Mouse (Mus musculus): ENCODE data around the gene Zfp64. TPM values are rescaled to one million over a fixed set of nuclear protein-coding genes. Genes with fewer than 3 reads are reported as not detected.
A peak's percentile ranks its signal among the peaks of the same experiment; 100 is the strongest.

Zfp64 gene
- polyA plus RNA-seq, 1 experiment = 21.3 TPM

GRCm38 (mm10) chr2:168954376-168954775 lies 1.0 kb downstream of the Zfp64 start:
- peak overlapping the region; percentile 77 for H3K4me3 ChIP-seq (ENCODE audit: extremely low read depth, insufficient read depth, insufficient read length)
- H3K36me3 ChIP-seq (ENCODE audit: control insufficient read depth, insufficient read depth, low read length) = peaks cover 7% of the 10 kb centered on the region; the same call in 1 of the 2 replicates
- H3K27ac ChIP-seq (ENCODE audit: insufficient read depth, low read length) = no peak overlapping the region
- WGBS = 12% methylated on average over 8 of the region's 8 CpGs
- TF ChIP-seq CTCF (IDR thresholded peaks at IDR 0.05; ENCODE audit: extremely low read depth, insufficient read depth, insufficient read length, insufficient replicate concordance) (no peak), POLR2A (IDR thresholded peaks at IDR 0.05; ENCODE audit: low read depth, low read length) (no peak)
- DNase-seq (ENCODE audit: low read depth in 1 of 2, low spot score in 2 of 2) = no peak
- no peaks in the 10 kb centered on the region for H3K27me3 ChIP-seq (ENCODE audit: control insufficient read depth, insufficient read depth, low read length)
- peaks cover 7% of the 10 kb centered on the region; the same call in 1 of the 2 replicates for H3K4me1 ChIP-seq (ENCODE audit: control insufficient read depth, insufficient read depth, insufficient read length)

DNA sequence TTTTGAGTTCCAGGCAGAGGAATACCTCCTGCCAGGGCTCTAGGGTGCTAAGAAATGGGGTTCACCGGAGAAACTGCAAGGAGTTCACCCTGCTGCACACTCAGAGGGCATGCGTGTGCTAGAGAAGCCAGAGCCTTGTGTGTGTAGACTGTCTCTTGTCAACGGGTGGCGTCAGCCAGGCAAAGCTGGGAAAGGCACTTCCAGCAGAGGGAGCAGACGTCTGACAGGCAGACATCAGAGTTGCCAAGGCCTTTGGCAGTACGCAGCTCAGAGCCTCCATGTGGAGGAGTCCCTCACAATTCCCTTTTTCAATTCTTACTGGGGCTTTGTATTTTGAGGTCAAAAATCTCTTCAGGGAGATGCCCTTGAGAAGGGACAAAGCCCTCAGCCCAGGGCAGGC lies 6.9 kb downstream of the Zfp64 start:
- no peak for TF ChIP-seq CTCF (IDR thresholded peaks at IDR 0.05; ENCODE audit: extremely low read depth, insufficient read depth, insufficient read length, insufficient replicate concordance)
- no peak for TF ChIP-seq POLR2A (IDR thresholded peaks at IDR 0.05; ENCODE audit: low read depth, low read length)
- DNase-seq (ENCODE audit: low read depth in 1 of 2, low spot score in 2 of 2) = no peak
- H3K27me3 ChIP-seq (ENCODE audit: control insufficient read depth, insufficient read depth, low read length) = no peaks in the 10 kb centered on the region
- peaks cover 1% of the 10 kb centered on the region; the same call in 1 of the 2 replicates for H3K4me1 ChIP-seq (ENCODE audit: control insufficient read depth, insufficient read depth, insufficient read length)
- no peak overlapping the region for H3K4me3 ChIP-seq (ENCODE audit: extremely low read depth, insufficient read depth, insufficient read length)
- WGBS = 93% methylated on average over 6 of the region's 6 CpGs
- H3K27ac ChIP-seq (ENCODE audit: insufficient read depth, low read length) = no peak overlapping the region
- peaks cover 16% of the 10 kb centered on the region for H3K36me3 ChIP-seq (ENCODE audit: control insufficient read depth, insufficient read depth, low read length)

DNA sequence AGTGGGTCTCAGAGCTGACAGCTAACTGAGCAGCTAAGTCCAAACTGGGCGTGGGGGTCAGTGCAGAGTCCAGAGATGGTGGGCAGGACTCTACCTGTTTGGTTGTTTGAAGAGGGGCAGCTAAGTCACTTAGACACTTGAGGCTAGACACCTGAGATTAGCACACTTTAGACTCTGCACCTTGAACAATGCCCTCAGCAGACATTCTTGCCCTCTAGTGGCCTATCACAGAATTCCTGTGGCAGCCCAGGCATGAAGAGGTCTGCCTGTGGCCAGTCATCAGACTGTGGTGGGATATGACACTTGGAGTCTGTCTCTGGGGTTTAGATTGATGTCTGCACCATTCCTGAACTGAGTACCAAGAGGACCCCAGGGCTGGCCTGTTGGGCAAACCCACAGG lies 7.7 kb downstream of the Zfp64 start:
- Histone ChIP-seq H3K4me3 (ENCODE audit: extremely low read depth, insufficient read depth, insufficient read length) (no peak overlapping the region), H3K27me3 (ENCODE audit: control insufficient read depth, insufficient read depth, low read length) (no peaks in the 10 kb centered on the region), H3K4me1 (ENCODE audit: control insufficient read depth, insufficient read depth, insufficient read length) (no peaks in the 10 kb centered on the region), H3K36me3 (ENCODE audit: control insufficient read depth, insufficient read depth, low read length) (peaks cover 16% of the 10 kb centered on the region), H3K27ac (ENCODE audit: insufficient read depth, low read length) (no peak overlapping the region)
- 96% methylated on average over 1 of the region's 1 CpGs for WGBS
- DNase-seq (ENCODE audit: low read depth in 1 of 2, low spot score in 2 of 2) = no peak
- TF ChIP-seq CTCF (IDR thresholded peaks at IDR 0.05; ENCODE audit: extremely low read depth, insufficient read depth, insufficient read length, insufficient replicate concordance) = no peak
- no peak for TF ChIP-seq POLR2A (IDR thresholded peaks at IDR 0.05; ENCODE audit: low read depth, low read length)

DNA sequence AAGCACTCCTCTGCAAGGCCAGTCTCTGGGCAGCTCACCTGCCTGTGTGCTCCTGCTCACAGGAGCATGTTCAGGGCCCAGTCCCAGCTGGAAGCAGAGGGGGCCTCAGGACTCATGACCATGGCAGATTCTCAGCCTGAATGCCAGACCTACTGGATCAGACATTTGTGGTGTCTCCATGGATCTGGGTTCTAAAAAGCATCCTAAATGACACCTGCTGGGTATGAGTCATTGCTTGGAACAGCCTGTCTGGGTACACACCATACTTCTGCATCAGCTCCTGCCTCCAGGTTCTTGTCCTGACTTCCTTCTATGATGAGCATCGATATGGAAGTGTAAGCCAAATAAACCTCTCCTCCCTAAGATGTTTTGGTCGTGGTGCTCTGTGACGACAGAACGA lies 11.4 kb downstream of the Zfp64 start:
- no peak for TF ChIP-seq CTCF (IDR thresholded peaks at IDR 0.05; ENCODE audit: extremely low read depth, insufficient read depth, insufficient read length, insufficient replicate concordance)
- TF ChIP-seq POLR2A (IDR thresholded peaks at IDR 0.05; ENCODE audit: low read depth, low read length) = no peak
- peaks cover 19% of the 10 kb centered on the region for H3K36me3 ChIP-seq (ENCODE audit: control insufficient read depth, insufficient read depth, low read length)
- 97% methylated on average over 4 of the region's 4 CpGs for WGBS

GRCm38 (mm10) chr2:168939941-168940340 lies 15.4 kb downstream of the Zfp64 start:
- no peak overlapping the region for H3K27ac ChIP-seq (ENCODE audit: insufficient read depth, low read length)
- DNase-seq (ENCODE audit: low read depth in 1 of 2, low spot score in 2 of 2) = no peak
- no peaks in the 10 kb centered on the region for H3K4me1 ChIP-seq (ENCODE audit: control insufficient read depth, insufficient read depth, insufficient read length)
- H3K36me3 ChIP-seq (ENCODE audit: control insufficient read depth, insufficient read depth, low read length) = peaks cover 21% of the 10 kb centered on the region
- H3K4me3 ChIP-seq (ENCODE audit: extremely low read depth, insufficient read depth, insufficient read length) = no peak overlapping the region
- WGBS = 95% methylated on average over 8 of the region's 8 CpGs
- no peaks in the 10 kb centered on the region for H3K27me3 ChIP-seq (ENCODE audit: control insufficient read depth, insufficient read depth, low read length)
- no peak for TF ChIP-seq CTCF (IDR thresholded peaks at IDR 0.05; ENCODE audit: extremely low read depth, insufficient read depth, insufficient read length, insufficient replicate concordance)
- TF ChIP-seq POLR2A (IDR thresholded peaks at IDR 0.05; ENCODE audit: low read depth, low read length) = no peak

More for the DNA sequence above, 11.4 kb downstream of the Zfp64 start:
- no peaks in the 10 kb centered on the region for H3K4me1 ChIP-seq (ENCODE audit: control insufficient read depth, insufficient read depth, insufficient read length)
- no peak overlapping the region for H3K4me3 ChIP-seq (ENCODE audit: extremely low read depth, insufficient read depth, insufficient read length)
- H3K27me3 ChIP-seq (ENCODE audit: control insufficient read depth, insufficient read depth, low read length) = no peaks in the 10 kb centered on the region
- no peak for DNase-seq (ENCODE audit: low read depth in 1 of 2, low spot score in 2 of 2)
- no peak overlapping the region for H3K27ac ChIP-seq (ENCODE audit: insufficient read depth, low read length)

- no peak for TF ChIP-seq POLR2A (IDR thresholded peaks at IDR 0.05; ENCODE audit: low read depth, low read length)
- peaks cover 21% of the 10 kb centered on the region for H3K36me3 ChIP-seq (ENCODE audit: control insufficient read depth, insufficient read depth, low read length)
Observed at GRCm38 (mm10) chr2:168939261-168939933, 16.0 kb downstream of the Zfp64 start.

GRCm38 (mm10) chr2:168936896-168937295 lies 18.5 kb downstream of the Zfp64 start:
- H3K36me3 ChIP-seq (ENCODE audit: control insufficient read depth, insufficient read depth, low read length) = peaks cover 26% of the 10 kb centered on the region
- 93% methylated on average over 6 of the region's 6 CpGs for WGBS
- H3K4me1 ChIP-seq (ENCODE audit: control insufficient read depth, insufficient read depth, insufficient read length) = no peaks in the 10 kb centered on the region
- DNase-seq (ENCODE audit: low read depth in 1 of 2, low spot score in 2 of 2) = no peak
- no peak overlapping the region for H3K27ac ChIP-seq (ENCODE audit: insufficient read depth, low read length)
- no peak overlapping the region for H3K4me3 ChIP-seq (ENCODE audit: extremely low read depth, insufficient read depth, insufficient read length)
- H3K27me3 ChIP-seq (ENCODE audit: control insufficient read depth, insufficient read depth, low read length) = no peaks in the 10 kb centered on the region
- TF ChIP-seq POLR2A (IDR thresholded peaks at IDR 0.05; ENCODE audit: low read depth, low read length) (no peak), CTCF (IDR thresholded peaks at IDR 0.05; ENCODE audit: extremely low read depth, insufficient read depth, insufficient read length, insufficient replicate concordance) (no peak)

More at GRCm38 (mm10) chr2:168939261-168939933, 16.0 kb downstream of the Zfp64 start:
- H3K27ac ChIP-seq (ENCODE audit: insufficient read depth, low read length) = no peak overlapping the region
- DNase-seq (ENCODE audit: low read depth in 1 of 2, low spot score in 2 of 2) = no peak
- H3K4me1 ChIP-seq (ENCODE audit: control insufficient read depth, insufficient read depth, insufficient read length) = no peaks in the 10 kb centered on the region
- 93% methylated on average over 10 of the region's 10 CpGs for whole genome bisulfite sequencing
- H3K27me3 ChIP-seq (ENCODE audit: control insufficient read depth, insufficient read depth, low read length) = no peaks in the 10 kb centered on the region
- no peak overlapping the region for H3K4me3 ChIP-seq (ENCODE audit: extremely low read depth, insufficient read depth, insufficient read length)

Data from spleen, adult 2 months (tissue).